Mouse (Mus musculus) layer of hippocampus, adult 9-11 months (tissue): Measurements from ENCODE around the gene Qrich2.
"Not testable (repeated sequence)": the region's sequence is repeated elsewhere in the genome, so short reads cannot be mapped to it uniquely, and the experiment has no call there.

Source experiments
- DNase-seq: peaks from one replicate; pipeline ENCODE4 v3.0.0; 2022

The Qrich2 gene

DNA sequence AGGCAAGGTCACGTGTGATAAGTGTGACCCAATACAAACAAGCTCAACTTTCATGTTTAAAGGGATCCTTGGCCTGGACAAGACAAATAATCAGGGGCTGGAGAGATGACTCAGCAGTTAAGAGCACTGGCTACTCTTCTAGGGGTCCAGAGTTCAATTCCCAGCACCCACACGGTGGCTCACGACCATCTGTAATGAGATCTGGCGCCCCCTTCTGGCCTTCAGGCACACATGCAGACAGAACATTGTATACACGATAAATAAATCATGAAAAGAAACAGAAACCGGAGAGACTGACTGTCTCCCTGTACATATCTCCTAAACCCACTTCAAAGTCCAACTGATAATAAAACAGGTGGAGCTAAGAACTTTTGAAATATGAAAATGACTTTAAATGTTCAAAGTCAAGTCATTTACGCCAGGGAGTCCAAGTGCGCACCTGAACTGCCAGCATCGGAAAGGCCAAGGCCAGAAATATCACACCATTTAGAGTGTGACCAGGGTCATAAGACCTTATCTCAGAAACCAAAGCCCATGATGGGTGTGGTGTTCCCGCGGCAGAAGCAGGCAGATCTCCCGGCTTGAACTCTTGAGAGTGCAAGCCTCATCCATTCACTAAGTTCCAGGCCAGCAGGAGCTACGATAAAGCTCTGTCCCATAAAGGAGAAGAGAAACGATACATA, 22.8 kb upstream of the Qrich2 start:
- DNase-seq: no peak

GRCm38 (mm10) chr11:116488207-116488606, 22.2 kb upstream of the Qrich2 start:
- DNase-seq: no peak

- no peak for DNase-seq
Observed at GRCm38 (mm10) chr11:116484261-116484660, 18.2 kb upstream of the Qrich2 start.

DNA sequence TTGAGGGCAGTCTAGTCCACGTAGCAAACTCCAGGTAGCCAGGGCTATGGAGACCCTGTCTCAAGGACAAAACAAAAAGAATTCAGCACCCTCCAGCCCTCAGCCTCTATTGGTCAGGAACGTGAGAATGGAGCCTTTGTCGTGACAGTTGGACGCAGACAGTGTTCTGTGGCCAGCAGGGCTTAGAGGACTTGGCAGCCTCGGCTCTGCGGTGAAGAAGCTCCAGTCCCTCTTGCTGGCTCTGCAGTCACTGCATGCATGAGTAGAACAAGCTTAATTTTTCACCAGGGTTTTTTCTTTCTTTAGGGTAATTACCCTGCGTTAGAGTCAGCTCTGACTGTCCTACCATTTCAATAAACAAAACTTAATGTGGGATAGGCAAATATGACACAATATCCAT, 15.7 kb upstream of the Qrich2 start:
- DNase-seq: no peak

- DNase-seq: no peak
Observed at GRCm38 (mm10) chr11:116480975-116481374, 14.9 kb upstream of the Qrich2 start.

- no peak for DNase-seq
Observed at GRCm38 (mm10) chr11:116479832-116480231, 13.8 kb upstream of the Qrich2 start.

GRCm38 (mm10) chr11:116478978-116479377, 12.9 kb upstream of the Qrich2 start:
- DNase-seq: no peak

DNA sequence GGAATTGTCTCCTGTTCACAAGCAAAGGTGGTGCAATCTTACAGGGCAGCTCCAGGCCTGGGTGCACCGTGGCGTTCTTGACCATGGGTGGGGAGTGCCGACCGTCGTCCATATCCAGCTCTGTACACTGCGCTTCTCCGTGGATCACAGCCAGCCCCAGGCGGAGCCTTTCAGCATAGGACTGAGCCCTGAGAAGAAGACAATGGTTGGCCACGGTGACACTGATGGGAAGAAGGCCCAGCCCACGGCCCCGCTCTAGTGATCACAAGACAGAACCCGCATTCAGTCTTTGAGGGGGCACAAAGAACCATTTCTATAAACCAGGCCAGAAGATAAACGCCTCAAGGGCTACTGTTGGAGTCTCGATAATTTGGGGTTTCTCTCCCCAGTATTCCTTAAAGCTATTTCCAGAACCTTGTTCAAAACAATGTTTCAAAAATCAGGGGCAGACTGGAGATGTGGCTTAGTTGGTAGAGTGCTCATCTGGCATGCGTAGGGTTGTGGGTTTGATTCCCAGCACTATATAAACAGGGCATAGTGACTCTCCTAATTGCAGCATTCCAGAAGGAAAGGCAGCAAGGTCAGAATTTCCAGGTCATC, 11.2 kb upstream of the Qrich2 start:
- DNase-seq: peak; percentile 31

- DNase-seq: no peak
Observed at GRCm38 (mm10) chr11:116476696-116477095, 10.7 kb upstream of the Qrich2 start.

- no peak for DNase-seq
Observed at GRCm38 (mm10) chr11:116476041-116476440, 10.0 kb upstream of the Qrich2 start.

DNA sequence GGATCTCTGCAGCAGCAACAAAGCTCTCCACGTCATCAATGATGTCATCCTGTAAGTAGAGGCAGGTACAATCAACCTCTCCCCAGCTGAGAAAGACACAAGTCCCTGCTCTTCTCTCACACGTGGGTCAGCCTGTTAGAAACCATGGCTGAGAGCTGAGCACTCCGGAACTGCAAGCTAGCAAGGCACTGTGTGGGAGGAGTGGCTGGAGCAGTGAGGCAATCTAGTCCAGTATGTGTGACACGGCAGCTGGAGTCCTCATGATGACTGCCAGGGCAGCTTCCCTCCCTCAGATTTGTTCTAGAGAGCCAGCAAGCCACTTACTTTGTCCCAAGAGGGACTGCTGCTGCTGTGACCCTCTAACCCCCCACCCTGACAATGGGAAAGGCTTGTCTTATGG, 6.2 kb upstream of the Qrich2 start:
- DNase-seq: no peak

GRCm38 (mm10) chr11:116470896-116471295, 4.9 kb upstream of the Qrich2 start:
- DNase-seq: no peak

GRCm38 (mm10) chr11:116470249-116470648, 4.2 kb upstream of the Qrich2 start:
- no peak for DNase-seq

DNA sequence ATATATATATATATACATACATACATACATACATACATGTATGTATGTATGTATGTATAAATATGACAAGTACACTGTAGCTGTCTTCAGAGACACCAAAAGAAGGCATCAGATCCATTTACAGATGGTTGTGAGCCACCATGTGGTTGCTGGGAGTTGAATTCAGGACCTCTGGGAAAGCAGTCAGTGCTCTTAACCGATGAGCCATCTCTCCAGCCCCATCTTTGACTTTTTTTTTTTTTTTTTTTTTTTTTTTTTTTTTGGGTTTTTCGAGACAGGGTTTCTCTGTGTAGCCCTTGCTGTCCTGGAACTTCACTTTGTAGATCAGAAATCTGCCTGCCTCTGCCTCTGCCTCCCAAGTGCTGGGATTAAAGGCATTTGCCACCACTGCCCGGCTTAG, 2.3 kb upstream of the Qrich2 start:
- DNase-seq: not testable (repeated sequence)

- DNase-seq: peak; percentile 69
Observed at GRCm38 (mm10) chr11:116463833-116464232, 2.2 kb downstream of the Qrich2 start.

- DNase-seq: no peak
Observed at GRCm38 (mm10) chr11:116463338-116463737, 2.7 kb downstream of the Qrich2 start.

GRCm38 (mm10) chr11:116459786-116460185, 6.3 kb downstream of the Qrich2 start:
- DNase-seq: no peak

GRCm38 (mm10) chr11:116456234-116456633, 9.8 kb downstream of the Qrich2 start:
- no peak for DNase-seq

GRCm38 (mm10) chr11:116453889-116454288, 12.2 kb downstream of the Qrich2 start:
- DNase-seq: no peak

DNA sequence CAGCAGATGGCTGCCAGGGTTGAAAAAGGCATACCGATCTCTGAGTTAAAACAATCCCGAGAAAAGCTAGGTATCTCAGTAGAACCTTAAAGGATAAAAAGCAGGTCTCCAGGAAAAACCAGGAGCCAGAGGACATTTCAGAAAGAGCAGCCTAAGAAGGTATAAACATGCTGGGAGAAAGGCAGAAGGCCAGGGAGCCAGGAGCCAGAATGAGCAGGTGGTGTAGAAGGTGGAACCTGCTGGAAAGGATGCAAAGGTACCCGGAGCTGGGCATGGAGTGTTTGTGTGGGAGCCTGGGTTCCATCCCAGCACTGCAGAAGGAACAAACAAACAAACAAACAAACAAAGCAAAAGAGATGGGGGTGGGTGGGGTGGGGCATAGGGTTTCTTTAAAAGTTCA, 16.7 kb downstream of the Qrich2 start:
- DNase-seq: no peak

- DNase-seq: no peak
Observed at GRCm38 (mm10) chr11:116447822-116448221, 18.2 kb downstream of the Qrich2 start.

DNA sequence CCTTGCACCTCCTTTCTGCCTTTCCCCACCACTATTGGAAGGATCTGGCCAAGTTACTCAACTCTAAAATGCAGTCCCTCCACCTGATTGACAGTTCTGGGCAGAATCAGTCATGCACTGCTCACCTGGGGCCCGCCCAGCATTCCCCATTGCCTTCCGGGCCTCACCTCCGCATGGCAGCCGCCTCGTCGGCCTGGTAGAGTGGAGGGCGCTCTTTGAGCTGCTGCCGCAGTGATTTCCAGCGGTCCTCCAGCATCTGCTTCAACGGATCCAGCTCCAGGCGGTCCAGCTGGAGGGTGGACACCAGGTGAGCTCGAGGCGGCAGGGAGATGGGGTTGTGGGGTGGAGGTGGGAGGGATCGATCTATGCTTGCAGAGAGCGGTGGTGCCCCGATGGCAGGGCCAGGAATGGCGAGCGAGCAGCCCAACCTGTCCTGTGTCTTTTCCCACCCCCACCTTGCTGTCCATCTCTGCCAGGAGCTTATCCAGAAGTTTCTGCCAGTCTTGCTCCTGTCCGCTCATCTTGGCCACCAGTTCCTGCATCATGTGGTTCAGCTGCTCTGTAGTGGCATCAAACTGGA, 19.6 kb downstream of the Qrich2 start:
- no peak for DNase-seq

DNA sequence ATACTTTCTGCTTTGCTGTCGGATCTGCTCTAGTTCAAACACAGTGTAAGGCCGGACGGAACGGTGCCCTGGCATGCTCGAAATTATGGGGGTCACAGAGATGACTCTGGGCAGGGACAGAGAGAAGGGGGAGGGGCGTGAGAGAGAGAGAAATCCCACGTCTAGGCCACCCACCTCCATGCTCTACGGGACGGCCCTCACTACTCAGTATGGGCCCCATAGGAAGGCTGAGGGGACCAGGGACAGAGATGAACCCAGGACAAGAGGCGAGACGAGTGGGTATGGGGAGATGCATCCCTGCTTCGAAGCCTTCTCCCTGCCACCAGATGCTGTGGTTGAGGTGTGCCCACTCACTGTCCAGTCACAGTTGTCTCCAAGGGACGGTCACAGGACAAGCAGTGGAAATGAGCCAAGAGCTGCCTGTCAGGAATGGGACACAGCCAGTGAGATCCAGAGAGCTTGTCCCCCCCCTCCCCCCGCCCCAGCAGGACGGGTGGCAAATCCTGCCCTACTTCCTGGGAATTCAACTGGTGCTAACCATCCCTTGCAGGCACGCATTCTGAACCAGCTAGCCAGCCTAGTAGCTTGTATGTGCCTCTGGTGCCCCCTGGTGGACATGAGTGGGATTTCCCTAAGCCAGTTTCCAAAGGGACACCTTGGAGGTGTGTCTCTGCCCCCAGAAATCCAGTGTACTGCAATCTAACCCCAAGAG, 20.3 kb downstream of the Qrich2 start:
- peak; percentile 88 for DNase-seq

GRCm38 (mm10) chr11:116443935-116444334, 22.1 kb downstream of the Qrich2 start:
- DNase-seq: no peak
